Mouse (Mus musculus): ENCODE measurements around the gene Syt11. TPM values are rescaled to one million over a fixed set of nuclear protein-coding genes. Genes with fewer than 3 reads are reported as not detected.
"Not testable (repeated sequence)": the region's sequence is repeated elsewhere in the genome, so short reads cannot be mapped to it uniquely, and the experiment has no call there.

The Syt11 gene
- polyA plus RNA-seq, 1 experiment from 2014 or later = 199 TPM

GRCm38 (mm10) chr3:88772399-88772798, 2.6 kb downstream of the Syt11 start:
- peak; percentile 85 for ATAC-seq (ENCODE audit: low FRiP score, low TSS enrichment)
- not testable (repeated sequence) for H3K9me3 ChIP-seq (ENCODE audit: control insufficient read depth, low read length); H3K27me3 ChIP-seq (ENCODE audit: control insufficient read depth, insufficient read depth, low read length); H3K27ac ChIP-seq (replicated peaks; ENCODE audit: low read depth, low read length); H3K36me3 ChIP-seq (ENCODE audit: control insufficient read depth, insufficient read depth, low read length); H3K4me1 ChIP-seq (ENCODE audit: control insufficient read depth, insufficient read depth, low read length); H3K9ac ChIP-seq (replicated peaks; ENCODE audit: low read length)
- Histone ChIP-seq H3K4me3 (replicated peaks; ENCODE audit: low read depth, low read length) (peak overlapping the region; percentile 49), H3K4me2 (ENCODE audit: low read length) (peak overlapping the region; percentile 49)
- 0% methylated on average over 18 of the region's 19 CpGs for WGBS
- peak; percentile 90 for DNase-seq

- 7% methylated on average over 3 of the region's 6 CpGs for WGBS
- peak; percentile 41; the same call in 1 of the 2 replicates for ATAC-seq (ENCODE audit: low FRiP score, low TSS enrichment)
- Histone ChIP-seq H3K4me3 (replicated peaks; ENCODE audit: low read depth, low read length) (peak overlapping the region; percentile 49), H3K9ac (replicated peaks; ENCODE audit: low read length) (peak overlapping the region; percentile 62), H3K27ac (replicated peaks; ENCODE audit: low read depth, low read length) (peak overlapping the region; percentile 89), H3K4me2 (ENCODE audit: low read length) (peak overlapping the region; percentile 49)
- not testable (repeated sequence) for H3K27me3 ChIP-seq (ENCODE audit: control insufficient read depth, insufficient read depth, low read length); H3K36me3 ChIP-seq (ENCODE audit: control insufficient read depth, insufficient read depth, low read length); H3K9me3 ChIP-seq (ENCODE audit: control insufficient read depth, low read length); H3K4me1 ChIP-seq (ENCODE audit: control insufficient read depth, insufficient read depth, low read length); DNase-seq
Observed at GRCm38 (mm10) chr3:88771941-88772280, 3.1 kb downstream of the Syt11 start.

- Histone ChIP-seq H3K4me2 (ENCODE audit: low read length) (peak overlapping the region; percentile 49), H3K27ac (replicated peaks; ENCODE audit: low read depth, low read length) (peak overlapping the region; percentile 89), H3K9ac (replicated peaks; ENCODE audit: low read length) (peak overlapping the region; percentile 62), H3K4me3 (replicated peaks; ENCODE audit: low read depth, low read length) (peak overlapping the region; percentile 49)
- WGBS = under 1% methylated on average over 22 of the region's 28 CpGs
- DNase-seq (peak; percentile 80), ATAC-seq (ENCODE audit: low FRiP score, low TSS enrichment) (peak; percentile 83)
- H3K9me3 ChIP-seq (ENCODE audit: control insufficient read depth, low read length); H3K27me3 ChIP-seq (ENCODE audit: control insufficient read depth, insufficient read depth, low read length); H3K36me3 ChIP-seq (ENCODE audit: control insufficient read depth, insufficient read depth, low read length); H3K4me1 ChIP-seq (ENCODE audit: control insufficient read depth, insufficient read depth, low read length): not testable (repeated sequence)
Observed at GRCm38 (mm10) chr3:88771189-88771940, 3.6 kb downstream of the Syt11 start.

GRCm38 (mm10) chr3:88762401-88762831, 12.5 kb downstream of the Syt11 start:
- H3K9me3 ChIP-seq (ENCODE audit: control insufficient read depth, low read length) = no peaks in the 10 kb centered on the region
- DNase-seq (peak; percentile 42), ATAC-seq (ENCODE audit: low FRiP score, low TSS enrichment) (no peak)
- H3K4me3 ChIP-seq (replicated peaks; ENCODE audit: low read depth, low read length) = no peak overlapping the region
- H3K36me3 ChIP-seq (ENCODE audit: control insufficient read depth, insufficient read depth, low read length) = peaks cover 46% of the 10 kb centered on the region
- no peak overlapping the region for H3K9ac ChIP-seq (replicated peaks; ENCODE audit: low read length)
- H3K27me3 ChIP-seq (ENCODE audit: control insufficient read depth, insufficient read depth, low read length) = no peaks in the 10 kb centered on the region
- H3K4me1 ChIP-seq (ENCODE audit: control insufficient read depth, insufficient read depth, low read length) = peaks cover 23% of the 10 kb centered on the region
- WGBS = 44% methylated on average over 6 of the region's 6 CpGs
- H3K27ac ChIP-seq (replicated peaks; ENCODE audit: low read depth, low read length) = peak overlapping the region; percentile 32; the same call in 1 of the 2 replicates
- no peak overlapping the region for H3K4me2 ChIP-seq (ENCODE audit: low read length)

- DNase-seq (no peak), ATAC-seq (ENCODE audit: low FRiP score, low TSS enrichment) (no peak)
- peaks cover 51% of the 10 kb centered on the region for H3K36me3 ChIP-seq (ENCODE audit: control insufficient read depth, insufficient read depth, low read length)
- WGBS = 97% methylated on average over 19 of the region's 19 CpGs
- H3K9ac ChIP-seq (replicated peaks; ENCODE audit: low read length) = no peak overlapping the region
- H3K27me3 ChIP-seq (ENCODE audit: control insufficient read depth, insufficient read depth, low read length) = no peaks in the 10 kb centered on the region
- no peak overlapping the region for H3K4me3 ChIP-seq (replicated peaks; ENCODE audit: low read depth, low read length)
- H3K4me1 ChIP-seq (ENCODE audit: control insufficient read depth, insufficient read depth, low read length) = peaks cover 30% of the 10 kb centered on the region
- H3K4me2 ChIP-seq (ENCODE audit: low read length) = no peak overlapping the region
- no peak overlapping the region for H3K27ac ChIP-seq (replicated peaks; ENCODE audit: low read depth, low read length)
- no peaks in the 10 kb centered on the region for H3K9me3 ChIP-seq (ENCODE audit: control insufficient read depth, low read length)
Observed at GRCm38 (mm10) chr3:88761619-88762018, 13.3 kb downstream of the Syt11 start.

- Histone ChIP-seq H3K9ac (replicated peaks; ENCODE audit: low read length) (peak overlapping the region; percentile 13), H3K27me3 (ENCODE audit: control insufficient read depth, insufficient read depth, low read length) (no peaks in the 10 kb centered on the region), H3K36me3 (ENCODE audit: control insufficient read depth, insufficient read depth, low read length) (peaks cover 77% of the 10 kb centered on the region), H3K4me1 (ENCODE audit: control insufficient read depth, insufficient read depth, low read length) (peaks cover 37% of the 10 kb centered on the region), H3K9me3 (ENCODE audit: control insufficient read depth, low read length) (no peaks in the 10 kb centered on the region), H3K4me3 (replicated peaks; ENCODE audit: low read depth, low read length) (no peak overlapping the region), H3K27ac (replicated peaks; ENCODE audit: low read depth, low read length) (peak overlapping the region; percentile 82), H3K4me2 (ENCODE audit: low read length) (peak overlapping the region; percentile 23)
- peak; percentile 86 for DNase-seq
- peak; percentile 82 for ATAC-seq (ENCODE audit: low FRiP score, low TSS enrichment)
- 1% methylated on average over 5 of the region's 5 CpGs for WGBS
Observed at GRCm38 (mm10) chr3:88758045-88758500, 16.9 kb downstream of the Syt11 start.

GRCm38 (mm10) chr3:88756276-88756675, 18.7 kb downstream of the Syt11 start:
- H3K9ac ChIP-seq (replicated peaks; ENCODE audit: low read length) = no peak overlapping the region
- H3K27me3 ChIP-seq (ENCODE audit: control insufficient read depth, insufficient read depth, low read length) = no peaks in the 10 kb centered on the region
- peaks cover 81% of the 10 kb centered on the region for H3K36me3 ChIP-seq (ENCODE audit: control insufficient read depth, insufficient read depth, low read length)
- DNase-seq = peak; percentile 44
- H3K4me2 ChIP-seq (ENCODE audit: low read length) = no peak overlapping the region
- ATAC-seq (ENCODE audit: low FRiP score, low TSS enrichment) = peak; percentile 21; the same call in 1 of the 2 replicates
- 34% methylated on average over 4 of the region's 4 CpGs for WGBS
- peak overlapping the region; percentile 82 for H3K27ac ChIP-seq (replicated peaks; ENCODE audit: low read depth, low read length)
- peaks cover 33% of the 10 kb centered on the region for H3K4me1 ChIP-seq (ENCODE audit: control insufficient read depth, insufficient read depth, low read length)
- no peaks in the 10 kb centered on the region for H3K9me3 ChIP-seq (ENCODE audit: control insufficient read depth, low read length)
- H3K4me3 ChIP-seq (replicated peaks; ENCODE audit: low read depth, low read length) = no peak overlapping the region

- Histone ChIP-seq H3K27me3 (ENCODE audit: control insufficient read depth, insufficient read depth, low read length) (no peaks in the 10 kb centered on the region), H3K27ac (replicated peaks; ENCODE audit: low read depth, low read length) (no peak overlapping the region; the same call in 1 of the 2 replicates), H3K9me3 (ENCODE audit: control insufficient read depth, low read length) (no peaks in the 10 kb centered on the region)
Observed at GRCm38 (mm10) chr3:88755541-88755940, 19.4 kb downstream of the Syt11 start.

GRCm38 (mm10) chr3:88754283-88754682, 20.7 kb downstream of the Syt11 start:
- no peak overlapping the region for H3K4me3 ChIP-seq (replicated peaks; ENCODE audit: low read depth, low read length)
- no peak overlapping the region for H3K4me2 ChIP-seq (ENCODE audit: low read length)
- no peaks in the 10 kb centered on the region for H3K27me3 ChIP-seq (ENCODE audit: control insufficient read depth, insufficient read depth, low read length)
- H3K36me3 ChIP-seq (ENCODE audit: control insufficient read depth, insufficient read depth, low read length) = peaks cover 79% of the 10 kb centered on the region
- DNase-seq (no peak), ATAC-seq (ENCODE audit: low FRiP score, low TSS enrichment) (no peak)
- H3K9me3 ChIP-seq (ENCODE audit: control insufficient read depth, low read length) = no peaks in the 10 kb centered on the region
- whole genome bisulfite sequencing = 78% methylated on average over 4 of the region's 4 CpGs
- no peak overlapping the region for H3K9ac ChIP-seq (replicated peaks; ENCODE audit: low read length)
- H3K27ac ChIP-seq (replicated peaks; ENCODE audit: low read depth, low read length) = no peak overlapping the region
- peaks cover 33% of the 10 kb centered on the region for H3K4me1 ChIP-seq (ENCODE audit: control insufficient read depth, insufficient read depth, low read length)

More at GRCm38 (mm10) chr3:88755541-88755940, 19.4 kb downstream of the Syt11 start:
- 87% methylated on average over 3 of the region's 3 CpGs for WGBS
- ATAC-seq (ENCODE audit: low FRiP score, low TSS enrichment) = no peak
- no peak overlapping the region for H3K9ac ChIP-seq (replicated peaks; ENCODE audit: low read length)
- peaks cover 33% of the 10 kb centered on the region for H3K4me1 ChIP-seq (ENCODE audit: control insufficient read depth, insufficient read depth, low read length)
- H3K4me2 ChIP-seq (ENCODE audit: low read length) = no peak overlapping the region
- H3K36me3 ChIP-seq (ENCODE audit: control insufficient read depth, insufficient read depth, low read length) = peaks cover 80% of the 10 kb centered on the region
- no peak for DNase-seq
- H3K4me3 ChIP-seq (replicated peaks; ENCODE audit: low read depth, low read length) = no peak overlapping the region
